Mouse (Mus musculus) lung, postnatal 0 days (tissue): ENCODE measurements at regions not wholly inside any gene's neighbourhood (a gene's known extent, or its start where the extent isn't known, plus 50 kb on each side); places are given as distances from the start of the nearest gene placed in this dataset.
A peak's percentile ranks its signal among the peaks of the same experiment; 100 is the strongest.

ENCODE experiments used
- ATAC-seq: fragments of 200-750 bp; cut with Nextera tagmentation; 2 replicates; pipeline ENCODE4 v1.8.0; 2017; ENCODE audit warnings: moderate library complexity
- DNase-seq: peaks from one replicate; pipeline ENCODE4 v3.0.0-alpha.2; 2016; ENCODE audit warnings: low spot score
- H3K27ac ChIP-seq: fragments of 300-500 bp; sonication (generic); 2 replicates; pipeline ENCODE4 v1.5.1; 2014; ENCODE audit warnings: antibody characterized with exemption, mild to moderate bottlenecking, low read length, mixed read lengths
- H3K27me3 ChIP-seq: fragments of 300-500 bp; sonication (generic); replicated peaks from 2 replicates; pipeline ENCODE4 v1.6.1; 2014; ENCODE audit warnings: low read length, mixed read lengths; ENCODE audit not compliant: insufficient read depth
- H3K36me3 ChIP-seq: fragments of 300-500 bp; sonication (generic); 2 replicates; pipeline ENCODE4 v1.6.1; 2014; ENCODE audit warnings: low read length, mixed read lengths; ENCODE audit not compliant: insufficient read depth
- H3K4me1 ChIP-seq: fragments of 300-500 bp; sonication (generic); 2 replicates; pipeline ENCODE4 v1.6.1; 2014; ENCODE audit warnings: antibody characterized with exemption, low read depth, low read length, mixed read lengths; ENCODE audit not compliant: insufficient read depth
- H3K4me2 ChIP-seq: fragments of 300-500 bp; sonication (generic); replicated peaks from 2 replicates; pipeline ENCODE4 v1.6.1; 2014; ENCODE audit warnings: low read depth, mild to moderate bottlenecking, low read length, moderate library complexity, mixed read lengths
- H3K4me3 ChIP-seq: fragments of 300-500 bp; sonication (generic); 2 replicates; pipeline ENCODE4 v1.5.1; 2014; ENCODE audit warnings: low read depth, low read length
- H3K9ac ChIP-seq: fragments of 300-500 bp; sonication (generic); replicated peaks from 2 replicates; pipeline ENCODE4 v1.6.1; 2014; ENCODE audit warnings: low read depth, mild to moderate bottlenecking
- H3K9me3 ChIP-seq: fragments of 300-500 bp; sonication (generic); 2 replicates; pipeline ENCODE4 v1.6.1; 2016; ENCODE audit warnings: low read length, mixed read lengths
- CTCF ChIP-seq: IDR thresholded peaks from 2 replicates; pipeline ENCODE4 v1.5.1; 2016; ENCODE audit warnings: antibody characterized with exemption, mild to moderate bottlenecking
- EP300 ChIP-seq: IDR thresholded peaks from 2 replicates; pipeline ENCODE4 v1.6.1; 2016; ENCODE audit warnings: antibody characterized with exemption, mild to moderate bottlenecking, control low read depth
- WGBS: fragments of 180-500 bp; shearing (Covaris S2); extraction: QIAGEN DNeasy Blood & Tissue Kit; methylation state at CpG from one replicate; pipeline ENCODE4 v1.1.7; 2014; 5-methylcytosine and 5-hydroxymethylcytosine counted together

- Histone ChIP-seq H3K9me3 (no peaks in the 10 kb centered on the region), H3K27me3 (no peaks in the 10 kb centered on the region), H3K4me1 (peaks cover 4% of the 10 kb centered on the region; the same call in 1 of the 2 replicates), H3K4me3 (no peak overlapping the region), H3K27ac (no peak overlapping the region), H3K9ac (no peak overlapping the region), H3K36me3 (no peaks in the 10 kb centered on the region), H3K4me2 (no peak overlapping the region)
- 63% methylated on average over 11 of the region's 11 CpGs for WGBS
- TF ChIP-seq CTCF (no peak), EP300 (no peak)
- DNase-seq (no peak), ATAC-seq (no peak)
These were observed 187.1 kb upstream of the Hmga2 start for GRCm38 (mm10) chr10:120663396-120663795.

GRCm38 (mm10) chr10:120660503-120660902 lies 184.2 kb upstream of the Hmga2 start:
- WGBS: 57% methylated on average over 6 of the region's 6 CpGs
- H3K4me1 ChIP-seq: no peaks in the 10 kb centered on the region
- no peaks in the 10 kb centered on the region for H3K9me3 ChIP-seq
- no peak overlapping the region for H3K27ac ChIP-seq
- no peaks in the 10 kb centered on the region for H3K27me3 ChIP-seq
- DNase-seq (no peak), ATAC-seq (no peak)
- H3K9ac ChIP-seq: no peak overlapping the region
- TF ChIP-seq EP300: no peak
- no peak for TF ChIP-seq CTCF
- no peak overlapping the region for H3K4me2 ChIP-seq
- no peaks in the 10 kb centered on the region for H3K36me3 ChIP-seq
- H3K4me3 ChIP-seq: no peak overlapping the region

DNA sequence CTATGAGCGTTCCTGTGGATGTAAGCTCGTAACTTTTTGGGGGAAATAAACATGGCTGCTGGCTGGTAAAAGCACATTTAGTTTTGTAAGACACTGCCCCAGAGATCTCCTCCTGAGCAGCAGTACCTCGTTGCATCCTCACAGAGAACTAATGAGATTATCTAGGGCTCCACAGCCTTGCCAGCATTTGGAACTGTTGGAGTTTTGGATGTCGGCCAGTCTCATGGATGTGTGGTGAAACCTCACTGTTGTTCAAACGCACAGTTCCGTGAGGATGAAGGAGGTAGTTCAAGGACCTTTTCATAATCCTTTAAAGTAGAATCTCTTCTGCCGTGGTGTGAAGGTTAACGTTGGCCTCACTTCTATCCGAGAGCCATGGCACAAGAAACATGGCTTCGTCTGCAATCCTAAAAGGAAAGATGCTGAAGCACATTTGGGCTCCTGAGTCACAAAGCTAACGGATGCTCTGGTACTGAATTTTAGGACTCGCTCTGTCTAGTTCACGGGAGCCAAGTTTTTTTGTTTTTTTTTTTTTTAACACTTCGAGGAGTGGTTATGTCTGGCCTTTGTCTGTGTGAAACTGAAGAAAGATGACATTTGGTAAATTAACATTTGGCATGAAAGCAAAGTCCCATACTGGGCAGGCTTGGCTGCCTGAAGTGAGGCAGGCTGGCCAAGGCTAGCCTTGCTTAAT lies 179.1 kb upstream of the Hmga2 start:
- Histone ChIP-seq H3K9me3 (no peaks in the 10 kb centered on the region), H3K9ac (no peak overlapping the region), H3K27ac (no peak overlapping the region), H3K4me1 (no peaks in the 10 kb centered on the region), H3K36me3 (no peaks in the 10 kb centered on the region), H3K4me3 (no peak overlapping the region), H3K4me2 (no peak overlapping the region), H3K27me3 (no peaks in the 10 kb centered on the region)
- WGBS: 51% methylated on average over 14 of the region's 14 CpGs
- no peak for ATAC-seq
- no peak for DNase-seq
- no peak for TF ChIP-seq EP300
- TF ChIP-seq CTCF: no peak

DNA sequence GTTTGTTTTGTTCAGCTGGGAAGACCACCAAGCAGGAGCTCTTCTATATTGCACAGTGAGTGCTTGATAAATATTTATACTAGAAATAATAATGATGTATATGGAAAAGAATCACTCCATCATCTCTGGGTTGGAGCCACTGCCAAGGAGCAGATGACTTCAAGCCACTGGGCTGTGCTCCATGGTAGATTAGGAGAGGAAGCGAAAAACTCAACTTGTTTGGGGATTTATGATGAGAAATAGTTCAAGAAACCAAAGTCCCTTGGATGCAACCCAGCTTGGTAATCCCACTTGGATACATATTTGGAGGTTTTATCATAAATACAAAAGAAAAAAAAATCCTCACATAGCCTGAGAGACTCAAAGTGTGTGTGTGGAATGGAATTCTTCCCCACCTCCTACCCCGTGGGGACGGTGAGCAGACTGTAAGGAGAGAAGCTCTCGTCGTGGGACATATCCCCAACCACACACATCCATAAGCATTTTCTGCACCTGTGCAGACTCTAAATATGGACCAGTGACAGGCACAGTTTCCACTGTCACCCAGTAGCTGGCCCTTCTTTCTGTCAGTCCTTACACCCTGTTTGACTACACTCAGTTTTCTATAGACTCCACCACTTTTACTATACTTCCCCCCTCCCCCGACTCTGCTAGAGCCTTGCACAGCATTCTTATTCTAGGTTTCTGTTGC lies 176.4 kb upstream of the Hmga2 start:
- Histone ChIP-seq H3K36me3 (no peaks in the 10 kb centered on the region), H3K4me1 (no peaks in the 10 kb centered on the region), H3K4me3 (no peak overlapping the region), H3K9ac (no peak overlapping the region), H3K27ac (no peak overlapping the region), H3K9me3 (no peaks in the 10 kb centered on the region), H3K27me3 (no peaks in the 10 kb centered on the region), H3K4me2 (no peak overlapping the region)
- 56% methylated on average over 6 of the region's 6 CpGs for WGBS
- ATAC-seq (no peak), DNase-seq (peak; percentile 16)
- no peak for TF ChIP-seq EP300
- TF ChIP-seq CTCF: no peak

DNA sequence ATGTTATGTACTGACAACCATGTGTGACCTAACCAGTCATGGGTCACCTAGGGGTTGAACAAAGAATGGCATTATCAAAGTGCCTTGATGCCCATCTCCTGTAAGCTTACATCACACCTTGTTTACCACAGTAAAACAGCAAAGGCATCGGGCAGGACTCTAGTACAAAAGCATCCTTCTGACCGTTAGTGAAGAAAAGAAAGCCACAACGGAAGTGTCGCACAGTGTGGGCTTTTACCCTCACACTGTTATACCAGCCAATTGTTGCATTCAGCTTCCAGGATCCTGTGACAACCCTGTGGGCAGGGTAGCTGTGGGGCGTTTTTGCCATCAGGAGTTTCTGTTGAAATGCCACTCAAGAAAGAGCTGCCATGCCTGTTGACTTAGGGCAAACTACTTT lies 175.6 kb upstream of the Hmga2 start:
- 86% methylated on average over 5 of the region's 5 CpGs for WGBS
- Histone ChIP-seq H3K9ac (no peak overlapping the region), H3K27me3 (no peaks in the 10 kb centered on the region), H3K9me3 (no peaks in the 10 kb centered on the region), H3K36me3 (no peaks in the 10 kb centered on the region), H3K4me3 (no peak overlapping the region), H3K4me1 (no peaks in the 10 kb centered on the region), H3K27ac (no peak overlapping the region), H3K4me2 (no peak overlapping the region)
- DNase-seq (no peak), ATAC-seq (no peak)
- TF ChIP-seq EP300 (no peak), CTCF (no peak)

DNA sequence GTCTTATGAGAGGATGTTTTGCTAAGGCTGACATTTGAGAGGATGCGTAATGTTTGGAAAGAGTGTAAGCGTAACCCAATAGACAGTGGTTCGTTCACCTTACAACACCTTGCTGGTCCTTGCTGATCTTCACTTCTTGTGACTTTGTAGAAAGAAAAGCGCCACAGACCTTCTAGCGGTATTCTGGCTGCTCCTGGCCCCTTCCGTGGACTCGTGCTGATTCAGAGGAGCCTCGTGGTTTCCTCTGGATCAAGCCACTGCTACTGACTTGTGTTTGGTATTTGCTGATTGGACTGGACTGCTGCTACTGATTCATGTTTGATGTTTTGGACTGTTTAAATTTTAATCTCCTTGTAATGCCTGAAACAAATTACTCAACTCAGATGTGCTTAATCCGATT lies 174.1 kb upstream of the Hmga2 start:
- no peak overlapping the region for H3K27ac ChIP-seq
- WGBS: 94% methylated on average over 9 of the region's 9 CpGs
- no peak overlapping the region for H3K9ac ChIP-seq
- no peak overlapping the region for H3K4me2 ChIP-seq
- ATAC-seq: no peak
- peaks cover 3% of the 10 kb centered on the region; the same call in 1 of the 2 replicates for H3K4me1 ChIP-seq
- no peaks in the 10 kb centered on the region for H3K27me3 ChIP-seq
- no peak overlapping the region for H3K4me3 ChIP-seq
- no peaks in the 10 kb centered on the region for H3K9me3 ChIP-seq
- TF ChIP-seq CTCF: no peak
- no peak for TF ChIP-seq EP300
- no peak for DNase-seq
- H3K36me3 ChIP-seq: no peaks in the 10 kb centered on the region
